Mouse (Mus musculus): ENCODE results near the gene Pcbp3. TPM values are rescaled to one million over a fixed set of nuclear protein-coding genes. Genes with fewer than 3 reads are reported as not detected.
"Not testable (repeated sequence)": the region's sequence is repeated elsewhere in the genome, so short reads cannot be mapped to it uniquely, and the experiment has no call there.

Pcbp3 gene
- polyA plus RNA-seq, 1 experiment from 2014 or later = 11.8 TPM

- 81% methylated on average over 7 of the region's 7 CpGs for WGBS
- Histone ChIP-seq H3K27ac (replicated peaks) (no peak overlapping the region), H3K4me3 (no peak overlapping the region), H3K4me2 (no peak overlapping the region), H3K27me3 (replicated peaks) (no peaks in the 10 kb centered on the region), H3K9me3 (no peaks in the 10 kb centered on the region), H3K36me3 (no peaks in the 10 kb centered on the region), H3K9ac (no peak overlapping the region), H3K4me1 (no peaks in the 10 kb centered on the region)
- ATAC-seq (ENCODE audit: extremely low read depth, insufficient number of reproducible peaks, low FRiP score, low TSS enrichment) = no peak; the same call in 1 of the 2 replicates
Observed at GRCm38 (mm10) chr10:76762411-76762810, 199.3 kb downstream of the Pcbp3 start.

GRCm38 (mm10) chr10:76759878-76760277 is 201.8 kb downstream of the Pcbp3 start:
- Histone ChIP-seq H3K4me2 (no peak overlapping the region), H3K9me3 (no peaks in the 10 kb centered on the region), H3K4me1 (no peaks in the 10 kb centered on the region), H3K9ac (no peak overlapping the region), H3K27me3 (replicated peaks) (no peaks in the 10 kb centered on the region), H3K4me3 (no peak overlapping the region), H3K36me3 (no peaks in the 10 kb centered on the region), H3K27ac (replicated peaks) (no peak overlapping the region)
- ATAC-seq (ENCODE audit: extremely low read depth, insufficient number of reproducible peaks, low FRiP score, low TSS enrichment) = no peak
- WGBS = 78% methylated on average over 5 of the region's 5 CpGs

DNA sequence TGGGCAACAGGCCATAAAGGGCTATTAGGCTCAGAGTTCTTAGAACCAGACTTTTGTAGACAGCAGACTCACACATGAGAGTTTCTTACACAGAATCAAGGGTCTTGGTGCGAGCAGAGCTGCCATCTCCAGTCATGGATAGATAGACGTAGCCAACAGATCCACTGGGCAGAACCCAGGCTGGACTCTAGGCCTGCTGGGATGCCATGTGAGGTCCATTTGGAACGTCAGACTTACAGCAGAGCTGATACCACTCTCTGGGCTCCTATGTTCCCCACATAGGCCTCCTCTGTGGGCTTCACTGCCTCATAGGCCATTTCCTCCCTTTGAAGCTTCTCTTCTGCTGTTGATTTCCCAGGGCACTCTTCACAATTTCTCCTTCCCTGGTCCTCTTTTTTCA is 208.0 kb downstream of the Pcbp3 start:
- Histone ChIP-seq H3K9ac (no peak overlapping the region), H3K4me3 (no peak overlapping the region), H3K4me2 (no peak overlapping the region), H3K4me1 (no peaks in the 10 kb centered on the region), H3K9me3 (peaks cover 7% of the 10 kb centered on the region), H3K36me3 (no peaks in the 10 kb centered on the region), H3K27me3 (replicated peaks) (no peaks in the 10 kb centered on the region), H3K27ac (replicated peaks) (no peak overlapping the region)
- WGBS = 74% methylated on average over 3 of the region's 3 CpGs
- no peak for ATAC-seq (ENCODE audit: extremely low read depth, insufficient number of reproducible peaks, low FRiP score, low TSS enrichment)

GRCm38 (mm10) chr10:76744267-76744666 is 217.4 kb downstream of the Pcbp3 start:
- 51% methylated on average over 11 of the region's 11 CpGs for WGBS
- peaks cover 11% of the 10 kb centered on the region for H3K9me3 ChIP-seq
- H3K27ac ChIP-seq (replicated peaks); H3K36me3 ChIP-seq; H3K9ac ChIP-seq; H3K4me1 ChIP-seq; H3K4me3 ChIP-seq; H3K27me3 ChIP-seq (replicated peaks); H3K4me2 ChIP-seq; ATAC-seq (ENCODE audit: extremely low read depth, insufficient number of reproducible peaks, low FRiP score, low TSS enrichment): not testable (repeated sequence)

DNA sequence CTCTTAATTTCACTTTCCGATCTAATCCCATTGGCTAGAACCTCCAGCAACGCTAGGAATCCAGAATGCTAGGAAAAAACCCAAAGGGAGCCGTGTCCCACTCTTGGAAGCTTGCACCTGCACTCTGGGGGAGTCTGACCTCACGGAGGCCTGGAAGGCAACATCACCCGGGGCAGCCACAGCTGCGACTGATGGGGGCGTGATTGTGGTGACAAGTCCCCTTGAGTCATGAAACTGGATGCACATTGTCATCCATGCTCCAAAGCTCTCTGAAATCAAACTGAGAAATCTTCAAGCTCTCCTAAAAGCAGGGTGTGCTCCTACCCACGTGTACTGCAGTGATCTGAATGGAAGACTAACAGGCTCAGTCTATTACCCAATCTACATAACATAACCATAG is 224.9 kb downstream of the Pcbp3 start:
- H3K4me1 ChIP-seq = peaks cover 31% of the 10 kb centered on the region
- no peak overlapping the region for H3K4me2 ChIP-seq
- WGBS = 56% methylated on average over 8 of the region's 8 CpGs
- H3K9ac ChIP-seq = no peak overlapping the region
- no peaks in the 10 kb centered on the region for H3K36me3 ChIP-seq
- ATAC-seq (ENCODE audit: extremely low read depth, insufficient number of reproducible peaks, low FRiP score, low TSS enrichment) = no peak
- H3K4me3 ChIP-seq = no peak overlapping the region
- H3K9me3 ChIP-seq = no peaks in the 10 kb centered on the region
- H3K27ac ChIP-seq (replicated peaks) = no peak overlapping the region
- no peaks in the 10 kb centered on the region; the same call in 1 of the 2 replicates for H3K27me3 ChIP-seq (replicated peaks)

DNA sequence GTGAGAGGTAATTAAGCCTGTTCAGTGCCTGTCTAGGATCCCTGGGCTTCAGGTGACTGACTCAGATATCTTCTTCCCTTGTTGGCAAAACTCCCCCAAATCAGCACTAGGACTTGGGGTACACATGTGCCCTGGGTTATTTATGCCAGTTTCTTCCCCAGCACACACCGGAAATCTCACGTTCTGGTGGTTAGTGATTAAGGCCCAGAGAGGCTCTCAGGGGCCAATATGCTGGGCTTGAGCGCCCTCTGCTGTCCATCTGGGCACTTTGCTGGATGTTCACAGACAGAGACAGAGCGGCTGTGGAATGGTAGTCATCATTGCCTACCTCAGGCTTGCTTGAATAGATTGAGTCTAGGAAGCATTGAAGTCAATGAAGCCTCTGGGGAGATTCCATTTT is 226.7 kb downstream of the Pcbp3 start:
- Histone ChIP-seq H3K27me3 (replicated peaks) (no peaks in the 10 kb centered on the region; the same call in 1 of the 2 replicates), H3K9me3 (no peaks in the 10 kb centered on the region), H3K36me3 (no peaks in the 10 kb centered on the region), H3K27ac (replicated peaks) (no peak overlapping the region), H3K9ac (0 out of 2 replicates have a peak overlapping the region, but pooled peaks have one; percentile 12), H3K4me2 (no peak overlapping the region), H3K4me1 (peaks cover 45% of the 10 kb centered on the region), H3K4me3 (no peak overlapping the region)
- no peak for ATAC-seq (ENCODE audit: extremely low read depth, insufficient number of reproducible peaks, low FRiP score, low TSS enrichment)
- WGBS = 2% methylated on average over 4 of the region's 4 CpGs

- Histone ChIP-seq H3K27ac (replicated peaks) (peak overlapping the region; percentile 87), H3K4me3 (no peak overlapping the region; the same call in 1 of the 2 replicates), H3K4me1 (peaks cover 47% of the 10 kb centered on the region), H3K36me3 (no peaks in the 10 kb centered on the region), H3K4me2 (peak overlapping the region; percentile 57), H3K27me3 (replicated peaks) (no peaks in the 10 kb centered on the region; the same call in 1 of the 2 replicates), H3K9ac (peak overlapping the region; percentile 55), H3K9me3 (no peaks in the 10 kb centered on the region)
- WGBS = 23% methylated on average over 3 of the region's 3 CpGs
- no peak for ATAC-seq (ENCODE audit: extremely low read depth, insufficient number of reproducible peaks, low FRiP score, low TSS enrichment)
Observed at GRCm38 (mm10) chr10:76733677-76734068, 228.0 kb downstream of the Pcbp3 start.

DNA sequence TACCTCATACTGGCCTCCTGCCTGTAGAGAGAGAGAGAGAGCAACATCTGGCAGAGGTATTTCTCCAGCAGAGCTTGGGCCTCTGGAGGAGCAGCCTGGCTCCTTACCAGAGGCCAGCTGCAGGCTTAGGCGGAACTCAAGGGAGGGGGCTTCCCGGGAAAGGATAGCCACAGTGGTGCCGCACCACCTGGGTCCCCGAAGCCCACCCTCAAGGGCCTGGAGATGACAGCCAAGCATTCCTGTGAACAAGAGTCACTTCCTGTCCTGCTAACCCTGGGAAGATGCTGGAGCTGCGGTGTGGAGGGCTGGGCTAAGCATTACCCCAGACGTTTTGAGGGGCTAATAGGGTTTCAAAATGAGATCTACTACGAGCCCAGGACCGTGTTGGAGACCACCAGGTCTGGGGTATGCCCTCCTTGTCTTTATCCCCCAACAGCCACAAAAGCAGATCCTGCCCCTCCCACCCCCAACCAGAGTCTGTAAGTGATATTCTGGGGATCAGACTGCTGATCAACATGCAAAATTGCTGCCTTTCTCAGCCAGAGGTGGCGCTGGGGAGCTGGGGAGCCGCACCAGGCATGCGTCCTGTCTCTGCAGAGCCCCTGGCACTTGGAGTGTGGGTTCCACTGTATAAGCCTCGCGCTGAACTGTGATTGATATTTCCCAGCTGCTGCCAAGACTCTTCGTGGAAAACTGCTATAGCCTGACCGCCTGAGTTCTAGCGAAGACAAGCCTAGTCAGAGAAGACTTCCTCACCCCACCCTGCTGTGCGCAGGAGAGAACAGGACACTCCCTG is 228.6 kb downstream of the Pcbp3 start:
- Histone ChIP-seq H3K4me3 (peak overlapping the region; percentile 21), H3K4me1 (peaks cover 51% of the 10 kb centered on the region), H3K36me3 (no peaks in the 10 kb centered on the region), H3K27ac (replicated peaks) (peak overlapping the region; percentile 87), H3K4me2 (peak overlapping the region; percentile 57), H3K9me3 (no peaks in the 10 kb centered on the region), H3K27me3 (replicated peaks) (no peaks in the 10 kb centered on the region; the same call in 1 of the 2 replicates), H3K9ac (peak overlapping the region; percentile 55)
- ATAC-seq (ENCODE audit: extremely low read depth, insufficient number of reproducible peaks, low FRiP score, low TSS enrichment) = peak; percentile 64; the same call in 1 of the 2 replicates
- 6% methylated on average over 17 of the region's 17 CpGs for WGBS

GRCm38 (mm10) chr10:76732391-76732790 is 229.3 kb downstream of the Pcbp3 start:
- Histone ChIP-seq H3K27me3 (replicated peaks) (no peaks in the 10 kb centered on the region; the same call in 1 of the 2 replicates), H3K9ac (peak overlapping the region; percentile 55), H3K4me2 (peak overlapping the region; percentile 57), H3K9me3 (no peaks in the 10 kb centered on the region), H3K4me3 (no peak overlapping the region), H3K4me1 (peaks cover 55% of the 10 kb centered on the region), H3K36me3 (no peaks in the 10 kb centered on the region), H3K27ac (replicated peaks) (peak overlapping the region; percentile 87)
- no peak for ATAC-seq (ENCODE audit: extremely low read depth, insufficient number of reproducible peaks, low FRiP score, low TSS enrichment)
- 62% methylated on average over 6 of the region's 6 CpGs for WGBS

DNA sequence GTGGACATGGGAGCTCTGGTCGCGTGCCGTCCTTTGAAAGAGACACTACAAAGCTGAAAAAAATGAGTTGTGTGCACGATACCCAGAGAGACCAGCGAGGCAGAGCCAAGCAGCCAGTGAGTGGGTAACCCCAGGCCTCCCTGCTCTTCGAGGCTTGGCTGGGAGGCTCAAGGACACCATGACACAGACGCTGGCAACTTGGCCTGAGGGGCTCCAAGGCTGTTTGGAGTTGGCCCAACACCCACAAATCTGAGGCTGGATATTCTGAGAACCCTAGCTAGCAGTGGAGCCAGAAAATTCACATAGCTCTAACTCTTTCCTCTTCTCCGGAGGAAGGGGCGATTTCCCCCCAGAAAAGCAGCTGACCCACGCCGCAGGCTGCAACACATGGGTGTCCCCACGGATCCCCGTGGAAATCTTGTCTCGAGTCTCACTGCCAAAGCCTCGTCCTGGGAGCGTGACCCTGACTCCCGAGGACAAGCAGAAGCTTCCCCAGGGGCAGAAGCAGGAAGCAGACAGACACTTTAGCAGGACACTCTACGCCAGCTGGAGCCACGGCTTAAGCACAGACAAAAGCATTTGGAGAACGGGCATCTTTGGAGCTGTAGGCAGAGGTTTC is 230.0 kb downstream of the Pcbp3 start:
- ATAC-seq (ENCODE audit: extremely low read depth, insufficient number of reproducible peaks, low FRiP score, low TSS enrichment) = no peak
- peaks cover 55% of the 10 kb centered on the region for H3K4me1 ChIP-seq
- no peak overlapping the region for H3K4me3 ChIP-seq
- H3K9ac ChIP-seq = no peak overlapping the region
- no peaks in the 10 kb centered on the region; the same call in 1 of the 2 replicates for H3K27me3 ChIP-seq (replicated peaks)
- WGBS = 59% methylated on average over 20 of the region's 20 CpGs
- H3K36me3 ChIP-seq = no peaks in the 10 kb centered on the region
- peak overlapping the region; percentile 87 for H3K27ac ChIP-seq (replicated peaks)
- no peak overlapping the region for H3K4me2 ChIP-seq
- no peaks in the 10 kb centered on the region for H3K9me3 ChIP-seq

DNA sequence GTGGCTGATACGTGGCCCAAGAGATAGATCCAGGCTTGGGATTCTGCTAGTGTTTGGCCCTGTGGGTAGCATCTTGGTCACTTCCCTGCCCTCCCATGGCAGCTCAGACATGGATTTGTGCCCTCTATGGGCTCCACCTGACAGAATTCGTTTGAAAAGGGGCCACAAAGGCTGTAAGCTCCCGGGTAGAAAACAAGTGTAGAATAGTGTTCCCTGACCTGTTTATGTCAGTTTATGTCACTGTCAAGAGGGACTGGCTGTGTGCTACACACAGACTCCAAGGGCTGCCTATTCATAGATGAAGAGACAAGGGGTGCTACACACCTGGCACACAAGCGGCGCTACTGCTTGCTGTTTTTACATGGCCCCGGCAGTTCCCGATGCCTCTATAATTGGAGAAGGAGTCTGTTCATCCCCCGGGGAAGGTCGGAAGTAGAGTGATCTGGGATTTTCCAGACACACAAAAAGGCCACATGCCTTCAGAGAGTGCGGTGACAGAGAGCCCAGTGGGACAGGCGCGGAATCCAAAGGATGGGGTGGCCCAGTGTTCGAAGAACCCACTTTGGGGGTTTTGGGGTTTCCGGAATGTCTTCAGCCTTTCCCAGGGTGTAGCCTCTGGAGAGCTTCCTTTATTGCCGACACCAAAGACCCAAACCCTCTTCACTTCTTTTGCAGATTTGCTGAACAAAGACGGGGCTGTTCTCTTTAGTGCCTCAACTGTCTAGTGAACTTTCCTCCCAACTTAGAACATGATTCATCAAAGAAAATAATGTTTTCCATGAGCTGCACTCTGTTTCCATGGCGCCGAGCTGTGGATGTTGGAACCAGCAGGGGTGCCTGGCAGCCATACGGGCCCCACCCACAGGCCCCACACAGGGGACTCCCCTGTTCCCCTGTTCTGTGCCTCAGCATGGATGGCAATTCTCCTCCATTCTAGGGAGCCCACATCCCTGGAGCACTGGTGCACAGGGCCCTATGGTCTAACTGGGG is 231.8 kb downstream of the Pcbp3 start:
- Histone ChIP-seq H3K4me1 (peaks cover 67% of the 10 kb centered on the region), H3K4me3 (no peak overlapping the region), H3K9ac (no peak overlapping the region), H3K4me2 (no peak overlapping the region), H3K27me3 (replicated peaks) (no peaks in the 10 kb centered on the region), H3K9me3 (no peaks in the 10 kb centered on the region), H3K36me3 (no peaks in the 10 kb centered on the region), H3K27ac (replicated peaks) (0 out of 2 replicates have a peak overlapping the region, but pooled peaks have one; percentile 1)
- WGBS = 72% methylated on average over 19 of the region's 19 CpGs
- no peak for ATAC-seq (ENCODE audit: extremely low read depth, insufficient number of reproducible peaks, low FRiP score, low TSS enrichment)
